Mouse (Mus musculus) bone marrow, adult 2 months (tissue): ENCODE measurements around the gene Slc6a12. TPM values are rescaled to one million over a fixed set of nuclear protein-coding genes. Genes with fewer than 3 reads are reported as not detected.

Experiments
- H3K27ac ChIP-seq: fragments of 200-500 bp; 2 replicates; pipeline ENCODE4 v1.5.1; 2012; ENCODE audit warnings: low read depth, mild to moderate bottlenecking, control low read depth, inconsistent platforms, low read length; ENCODE audit not compliant: control insufficient read depth, poor library complexity, insufficient read depth
- H3K4me1 ChIP-seq: fragments of 200-500 bp; 2 replicates; pipeline ENCODE4 v1.6.1; 2011; ENCODE audit warnings: low read length; ENCODE audit not compliant: control insufficient read depth, insufficient read depth
- H3K4me3 ChIP-seq: fragments of 200-500 bp; replicated peaks from 2 replicates; pipeline ENCODE3; 2011; ENCODE audit warnings: mild to moderate bottlenecking, low read depth, low read length, control low read depth; ENCODE audit not compliant: control insufficient read depth
- CTCF ChIP-seq: fragments of 200-500 bp; IDR thresholded peaks from 2 replicates; pipeline ENCODE4 v1.5.1; 2011; ENCODE audit warnings: low read length, control low read depth; ENCODE audit not compliant: control insufficient read depth, insufficient read depth
- POLR2A ChIP-seq: fragments of 200-500 bp; IDR thresholded peaks from 2 replicates; pipeline ENCODE4 v1.6.1; 2011; ENCODE audit warnings: low read depth, mild to moderate bottlenecking, control low read depth, low read length, borderline replicate concordance; ENCODE audit not compliant: control insufficient read depth
- WGBS: fragments of 180-500 bp; shearing (Covaris S2); methylation state at CpG from one replicate; pipeline ENCODE4 v1.1.7; 2018; 5-methylcytosine and 5-hydroxymethylcytosine counted together
- polyA plus RNA-seq: library from polyadenylated mRNA; stranded (reverse); fragments of >200 nt; gene quantifications from 2 replicates; pipeline ENCODE4 v1.2.4, GENCODE M21; 2011; ENCODE audit warnings: low replicate concordance; ENCODE audit not compliant: missing spikeins, insufficient read depth, insufficient read length

The Slc6a12 gene
- polyA plus RNA-seq, 1 experiment: 6.3 TPM

DNA sequence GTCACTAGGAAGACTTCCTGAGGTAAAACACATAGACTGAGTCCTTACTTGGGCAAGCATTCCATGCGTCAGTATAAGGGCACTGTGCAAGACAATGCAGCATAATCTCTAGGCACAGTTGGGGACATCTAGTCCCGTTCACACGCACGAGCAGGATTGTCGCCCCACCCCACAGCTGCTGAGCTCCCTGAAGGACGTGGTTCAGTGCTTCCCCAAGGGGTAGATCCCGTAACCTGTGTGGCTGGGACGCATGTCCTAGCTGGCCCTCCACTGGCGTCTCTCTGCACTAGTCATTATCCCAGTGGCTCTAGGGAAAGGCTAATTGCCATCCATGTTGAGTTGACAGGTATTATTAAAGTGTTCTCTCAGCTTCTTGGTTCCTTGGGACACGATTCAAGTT, 39.2 kb downstream of the Slc6a12 start:
- Histone ChIP-seq H3K4me1 (no peaks in the 10 kb centered on the region), H3K4me3 (no peak overlapping the region), H3K27ac (no peak overlapping the region)
- TF ChIP-seq CTCF (no peak), POLR2A (no peak)
- WGBS: 66% methylated on average over 10 of the region's 10 CpGs

DNA sequence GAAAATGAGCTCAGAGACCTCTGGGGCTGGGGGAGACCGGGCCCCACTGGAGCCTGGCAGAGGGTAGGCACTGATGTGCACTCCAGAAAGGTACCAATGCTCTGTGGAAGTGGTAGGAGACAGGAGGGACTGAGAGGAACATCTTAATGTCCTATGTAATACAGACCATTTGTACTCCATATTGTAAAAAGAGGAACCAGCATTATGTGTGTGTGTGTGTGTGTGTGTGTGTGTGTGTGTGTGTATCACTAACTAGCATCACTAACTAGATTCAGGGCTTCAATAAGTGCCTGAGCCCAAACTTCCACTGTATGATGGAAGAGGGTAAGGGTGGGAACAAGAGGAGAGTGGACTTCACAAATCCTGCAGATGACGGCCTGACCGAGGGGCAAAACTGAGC, 42.5 kb downstream of the Slc6a12 start:
- no peaks in the 10 kb centered on the region for H3K4me1 ChIP-seq
- 79% methylated on average over 3 of the region's 3 CpGs for WGBS
- no peak overlapping the region for H3K27ac ChIP-seq
- TF ChIP-seq POLR2A: no peak
- TF ChIP-seq CTCF: no peak
- no peak overlapping the region for H3K4me3 ChIP-seq

GRCm38 (mm10) chr6:121392610-121393252, 49.9 kb downstream of the Slc6a12 start:
- H3K4me1 ChIP-seq: no peaks in the 10 kb centered on the region
- H3K4me3 ChIP-seq: no peak overlapping the region
- no peak for TF ChIP-seq POLR2A
- TF ChIP-seq CTCF: no peak
- no peak overlapping the region for H3K27ac ChIP-seq
- WGBS: 76% methylated on average over 4 of the region's 4 CpGs

DNA sequence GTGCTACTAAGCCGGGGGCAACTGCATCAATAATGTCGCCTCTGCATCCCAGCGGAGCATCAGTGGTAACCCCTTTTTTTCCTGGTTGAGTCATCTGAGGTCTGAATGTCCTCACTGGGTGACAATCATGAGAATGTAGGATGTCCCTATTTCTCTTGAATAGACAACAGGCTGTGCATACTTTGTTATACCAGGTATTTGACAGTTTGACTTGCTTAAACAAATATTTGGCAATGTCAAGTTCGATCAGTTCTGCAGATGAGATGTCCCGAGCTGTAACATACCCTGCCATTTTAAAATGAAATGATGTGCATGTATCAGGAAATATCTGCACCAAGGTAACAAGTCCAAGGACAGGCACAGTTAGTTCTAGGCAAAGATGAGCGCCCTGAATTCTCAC, 58.3 kb downstream of the Slc6a12 start:
- TF ChIP-seq POLR2A (no peak), CTCF (no peak)
- WGBS: 84% methylated on average over 6 of the region's 6 CpGs
- Histone ChIP-seq H3K4me3 (no peak overlapping the region), H3K27ac (no peak overlapping the region), H3K4me1 (no peaks in the 10 kb centered on the region)

DNA sequence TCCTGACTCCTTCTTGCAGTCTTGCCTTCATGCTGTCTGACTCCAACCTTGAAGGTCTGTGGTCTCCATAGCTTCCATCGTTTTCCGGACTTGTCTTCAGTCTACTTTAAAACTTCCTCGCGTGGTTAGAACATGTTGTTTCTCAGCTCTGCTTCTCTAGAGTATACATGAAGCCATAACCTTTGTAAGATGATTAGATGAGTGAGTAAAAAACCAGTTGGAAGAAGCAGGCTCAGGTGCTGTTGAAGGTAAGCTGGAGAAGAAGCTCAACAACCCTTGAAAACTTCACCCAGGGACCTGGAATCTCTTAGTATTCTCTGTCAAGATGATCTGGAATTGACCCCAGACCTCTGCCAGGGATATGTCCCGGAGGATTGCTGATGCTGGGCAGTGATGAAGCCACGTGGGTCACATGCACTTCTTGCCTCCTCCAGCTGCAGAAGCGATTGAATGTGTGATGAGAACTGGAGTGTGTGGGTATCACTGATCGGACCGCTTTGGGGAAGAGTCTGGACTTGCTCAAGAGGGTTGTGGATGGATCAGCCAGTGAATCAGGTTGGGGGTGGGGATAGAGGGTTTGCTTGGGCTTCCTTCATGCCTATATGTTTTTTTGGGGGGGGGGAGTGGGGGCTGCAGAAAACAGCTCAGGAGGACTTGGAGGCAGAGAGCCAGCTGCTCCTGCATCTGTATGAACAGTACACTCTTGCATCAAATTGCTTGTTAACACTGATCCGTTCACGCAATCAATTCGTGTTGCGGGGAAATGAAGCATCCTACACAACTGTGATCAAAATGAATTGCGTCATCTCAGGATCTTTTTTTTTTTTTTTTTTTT, 59.2 kb downstream of the Slc6a12 start:
- Histone ChIP-seq H3K4me1 (no peaks in the 10 kb centered on the region), H3K4me3 (no peak overlapping the region), H3K27ac (no peak overlapping the region)
- 79% methylated on average over 14 of the region's 14 CpGs for WGBS
- TF ChIP-seq CTCF (no peak), POLR2A (no peak)

DNA sequence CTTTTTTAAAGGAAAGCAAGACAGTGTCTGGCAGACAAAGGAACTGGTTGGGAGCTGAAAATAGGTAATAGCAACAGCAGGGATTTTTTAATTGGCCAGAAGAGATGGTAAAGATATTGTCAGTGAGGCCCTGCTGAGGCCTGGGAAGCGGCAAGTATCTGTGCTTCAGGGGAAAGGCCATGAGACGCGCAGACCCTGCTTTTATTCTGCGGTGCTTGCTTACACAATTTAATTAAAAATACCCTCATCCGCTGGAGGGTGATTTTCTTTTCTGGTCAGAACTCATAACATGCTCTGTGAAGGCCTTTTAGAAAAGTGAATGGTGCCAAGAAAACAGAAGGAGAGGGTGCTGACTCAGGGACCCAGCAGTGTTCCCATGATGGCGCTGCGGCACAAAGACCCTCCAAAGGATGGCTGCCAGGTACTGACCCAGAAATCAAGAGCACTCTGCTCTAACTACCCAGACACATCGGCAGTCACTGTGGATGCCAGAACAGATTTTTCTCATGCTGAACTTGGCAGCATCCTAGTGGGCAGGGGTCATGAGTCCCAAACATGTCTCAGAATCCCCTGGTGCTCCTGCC, 59.9 kb downstream of the Slc6a12 start:
- TF ChIP-seq CTCF: no peak
- TF ChIP-seq POLR2A: no peak
- Histone ChIP-seq H3K4me1 (no peaks in the 10 kb centered on the region), H3K27ac (no peak overlapping the region), H3K4me3 (no peak overlapping the region)
- WGBS: 85% methylated on average over 8 of the region's 8 CpGs

DNA sequence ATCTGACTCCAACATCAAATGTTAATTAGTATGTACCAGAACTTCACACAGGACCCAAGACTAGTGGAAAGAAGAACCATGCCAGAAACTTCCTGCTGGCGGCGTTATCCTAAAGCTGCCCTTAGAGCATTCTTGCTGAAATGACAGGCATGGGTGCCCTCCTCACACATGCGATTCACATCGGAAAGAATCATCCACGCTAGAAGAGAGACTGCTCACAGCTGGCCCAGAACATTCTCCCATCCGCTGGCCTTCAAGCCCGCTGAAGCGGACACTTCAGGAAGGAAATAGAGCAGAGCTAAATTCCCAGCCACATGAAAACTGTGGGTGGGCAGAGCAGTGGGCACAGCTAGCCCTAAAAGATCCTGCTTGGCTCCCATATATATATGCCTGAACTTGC, 62.4 kb downstream of the Slc6a12 start:
- Histone ChIP-seq H3K27ac (no peak overlapping the region), H3K4me1 (no peaks in the 10 kb centered on the region), H3K4me3 (no peak overlapping the region)
- TF ChIP-seq POLR2A (no peak), CTCF (no peak)
- WGBS: 89% methylated on average over 8 of the region's 8 CpGs

DNA sequence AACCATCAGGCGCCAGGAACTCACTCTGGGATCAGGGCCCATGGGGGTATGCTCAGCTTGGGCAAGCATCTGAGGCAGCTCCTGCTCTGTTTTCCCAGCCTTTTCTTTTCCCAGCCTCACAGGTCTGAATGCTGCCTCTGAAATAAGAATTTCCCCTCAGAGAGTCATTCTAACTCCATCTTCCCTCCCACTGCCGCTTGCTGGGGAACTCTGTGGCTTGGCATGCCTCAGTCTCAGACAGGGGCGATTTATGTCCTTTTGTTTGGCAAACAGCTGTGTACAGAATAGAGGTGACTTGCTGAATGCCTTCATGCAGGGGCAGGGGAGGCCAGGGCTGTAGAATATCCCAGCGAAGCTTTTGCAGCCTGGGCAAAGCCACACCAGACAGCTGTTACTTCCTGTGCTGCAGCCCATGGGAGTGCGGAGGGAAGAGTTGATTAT, 64.7 kb downstream of the Slc6a12 start:
- no peak overlapping the region for H3K4me3 ChIP-seq
- H3K27ac ChIP-seq: no peak overlapping the region
- H3K4me1 ChIP-seq: no peaks in the 10 kb centered on the region
- 19% methylated on average over 5 of the region's 5 CpGs for WGBS
- TF ChIP-seq POLR2A (no peak), CTCF (no peak)
